Mouse (Mus musculus): ENCODE data around the gene Rabif. TPM values are rescaled to one million over a fixed set of nuclear protein-coding genes. Genes with fewer than 3 reads are reported as not detected.

The Rabif gene
- polyA plus RNA-seq, 1 experiment: 5.0 TPM

GRCm38 (mm10) chr1:134460294-134461284 lies 33.9 kb upstream of the Rabif start:
- Histone ChIP-seq H3K9me3 (no peaks in the 10 kb centered on the region), H3K36me3 (replicated peaks; ENCODE audit: low read length) (peaks cover 50% of the 10 kb centered on the region), H3K4me1 (peaks cover 34% of the 10 kb centered on the region), H3K4me3 (replicated peaks) (no peak overlapping the region), H3K27me3 (replicated peaks) (no peaks in the 10 kb centered on the region)
- no peak for TF ChIP-seq GATA1 (IDR thresholded peaks at IDR 0.05; ENCODE audit: borderline replicate concordance, low read length)
- no peak for TF ChIP-seq FLI1 (IDR thresholded peaks at IDR 0.05; ENCODE audit: low read length)

- peaks cover 75% of the 10 kb centered on the region for H3K36me3 ChIP-seq (replicated peaks; ENCODE audit: low read length)
- no peaks in the 10 kb centered on the region for H3K27me3 ChIP-seq (replicated peaks)
- H3K9me3 ChIP-seq: no peaks in the 10 kb centered on the region
- TF ChIP-seq GATA1 (IDR thresholded peaks at IDR 0.05; ENCODE audit: borderline replicate concordance, low read length): no peak
- TF ChIP-seq FLI1 (IDR thresholded peaks at IDR 0.05; ENCODE audit: low read length): no peak
- H3K4me3 ChIP-seq (replicated peaks): no peak overlapping the region
- peaks cover 4% of the 10 kb centered on the region for H3K4me1 ChIP-seq
Observed at GRCm38 (mm10) chr1:134484623-134485022, 9.8 kb upstream of the Rabif start.

- Histone ChIP-seq H3K36me3 (replicated peaks; ENCODE audit: low read length) (peaks cover 44% of the 10 kb centered on the region), H3K27me3 (replicated peaks) (no peaks in the 10 kb centered on the region), H3K9me3 (no peaks in the 10 kb centered on the region), H3K4me1 (peaks cover 30% of the 10 kb centered on the region), H3K4me3 (replicated peaks) (no peak overlapping the region)
- TF ChIP-seq GATA1 (IDR thresholded peaks at IDR 0.05; ENCODE audit: borderline replicate concordance, low read length) (no peak), FLI1 (IDR thresholded peaks at IDR 0.05; ENCODE audit: low read length) (no peak)
Observed at GRCm38 (mm10) chr1:134490903-134491801, 3.3 kb upstream of the Rabif start.

GRCm38 (mm10) chr1:134492276-134492675 lies 2.2 kb upstream of the Rabif start:
- H3K27me3 ChIP-seq (replicated peaks): no peaks in the 10 kb centered on the region
- TF ChIP-seq GATA1 (IDR thresholded peaks at IDR 0.05; ENCODE audit: borderline replicate concordance, low read length): no peak
- no peak for TF ChIP-seq FLI1 (IDR thresholded peaks at IDR 0.05; ENCODE audit: low read length)
- H3K4me1 ChIP-seq: peaks cover 35% of the 10 kb centered on the region
- no peak overlapping the region for H3K4me3 ChIP-seq (replicated peaks)
- H3K9me3 ChIP-seq: no peaks in the 10 kb centered on the region
- H3K36me3 ChIP-seq (replicated peaks; ENCODE audit: low read length): peaks cover 41% of the 10 kb centered on the region

GRCm38 (mm10) chr1:134493496-134493895 lies 952 bp upstream of the Rabif start:
- no peaks in the 10 kb centered on the region for H3K27me3 ChIP-seq (replicated peaks)
- peak overlapping the region; percentile 93 for H3K4me3 ChIP-seq (replicated peaks)
- no peaks in the 10 kb centered on the region for H3K9me3 ChIP-seq
- H3K36me3 ChIP-seq (replicated peaks; ENCODE audit: low read length): peaks cover 39% of the 10 kb centered on the region
- H3K4me1 ChIP-seq: peaks cover 35% of the 10 kb centered on the region
- TF ChIP-seq FLI1 (IDR thresholded peaks at IDR 0.05; ENCODE audit: low read length): no peak
- no peak for TF ChIP-seq GATA1 (IDR thresholded peaks at IDR 0.05; ENCODE audit: borderline replicate concordance, low read length)

GRCm38 (mm10) chr1:134493956-134494355 lies 492 bp upstream of the Rabif start:
- no peak for TF ChIP-seq GATA1 (IDR thresholded peaks at IDR 0.05; ENCODE audit: borderline replicate concordance, low read length)
- no peak for TF ChIP-seq FLI1 (IDR thresholded peaks at IDR 0.05; ENCODE audit: low read length)
- Histone ChIP-seq H3K4me1 (peaks cover 35% of the 10 kb centered on the region), H3K27me3 (replicated peaks) (no peaks in the 10 kb centered on the region), H3K9me3 (no peaks in the 10 kb centered on the region), H3K36me3 (replicated peaks; ENCODE audit: low read length) (peaks cover 39% of the 10 kb centered on the region), H3K4me3 (replicated peaks) (peak overlapping the region; percentile 93)

- peak overlapping the region; percentile 93 for H3K4me3 ChIP-seq (replicated peaks)
- no peaks in the 10 kb centered on the region for H3K9me3 ChIP-seq
- TF ChIP-seq FLI1 (IDR thresholded peaks at IDR 0.05; ENCODE audit: low read length) (no peak), GATA1 (IDR thresholded peaks at IDR 0.05; ENCODE audit: borderline replicate concordance, low read length) (no peak)
- no peaks in the 10 kb centered on the region for H3K27me3 ChIP-seq (replicated peaks)
- H3K36me3 ChIP-seq (replicated peaks; ENCODE audit: low read length): peaks cover 32% of the 10 kb centered on the region
- H3K4me1 ChIP-seq: peaks cover 38% of the 10 kb centered on the region
Observed at GRCm38 (mm10) chr1:134495216-134495539, 730 bp downstream of the Rabif start.

GRCm38 (mm10) chr1:134495991-134496390 lies 1.5 kb downstream of the Rabif start:
- Histone ChIP-seq H3K27me3 (replicated peaks) (no peaks in the 10 kb centered on the region), H3K36me3 (replicated peaks; ENCODE audit: low read length) (peaks cover 25% of the 10 kb centered on the region), H3K4me3 (replicated peaks) (peak overlapping the region; percentile 16), H3K9me3 (no peaks in the 10 kb centered on the region), H3K4me1 (peaks cover 39% of the 10 kb centered on the region)
- TF ChIP-seq FLI1 (IDR thresholded peaks at IDR 0.05; ENCODE audit: low read length) (no peak), GATA1 (IDR thresholded peaks at IDR 0.05; ENCODE audit: borderline replicate concordance, low read length) (no peak)

- Histone ChIP-seq H3K36me3 (replicated peaks; ENCODE audit: low read length) (peaks cover 54% of the 10 kb centered on the region), H3K4me3 (replicated peaks) (no peak overlapping the region), H3K27me3 (replicated peaks) (no peaks in the 10 kb centered on the region), H3K4me1 (peaks cover 28% of the 10 kb centered on the region), H3K9me3 (no peaks in the 10 kb centered on the region)
- no peak for TF ChIP-seq FLI1 (IDR thresholded peaks at IDR 0.05; ENCODE audit: low read length)
- no peak for TF ChIP-seq GATA1 (IDR thresholded peaks at IDR 0.05; ENCODE audit: borderline replicate concordance, low read length)
Observed at GRCm38 (mm10) chr1:134500916-134501315, 6.5 kb downstream of the Rabif start.
